Mouse (Mus musculus) heart, embryonic 10.5 days (tissue): Measurements from ENCODE around the gene Fcgr2b. TPM values are rescaled to one million over a fixed set of nuclear protein-coding genes. Genes with fewer than 3 reads are reported as not detected.

Experiments
- polyA plus RNA-seq: library from polyadenylated mRNA; unstranded; fragments of >200 nt; fragmentation: Nextera tagmentation; extraction: Ambion mirVana; gene quantifications from 2 replicates; pipeline ENCODE4 v1.2.1, GENCODE M21; 2016

Gene Fcgr2b
- polyA plus RNA-seq, 1 experiment from 2014 or later = not detected

Other genes starting within 250 kb of the Fcgr2b start
- gene Atf6, start 108.8 kb downstream of the Fcgr2b start, polyA plus RNA-seq = 10.9 and 16.0 TPM in 2 replicates
- 0.67 TPM in 1 of 2 replicates, not detected in the other for gene Gm26620, start 91.5 kb downstream of the Fcgr2b start, polyA plus RNA-seq
- gene Dusp12, start 91.0 kb downstream of the Fcgr2b start, polyA plus RNA-seq = 28.9 and 37.9 TPM in 2 replicates
- gene Fcrlb, start 63.6 kb downstream of the Fcgr2b start, polyA plus RNA-seq = not detected in 2 replicates
- 0.08 TPM in 1 of 2 replicates, not detected in the other for gene Fcrla, start 49.0 kb downstream of the Fcgr2b start, polyA plus RNA-seq
- 0.14 TPM in 1 of 2 replicates, not detected in the other for gene Fcgr4, start 42.4 kb upstream of the Fcgr2b start, polyA plus RNA-seq
- 1.3 and 4.1 TPM in 2 replicates for gene Fcgr3, start 88.4 kb upstream of the Fcgr2b start, polyA plus RNA-seq
- 1.6 and 3.7 TPM in 2 replicates for gene Cfap126, start 137.4 kb upstream of the Fcgr2b start, polyA plus RNA-seq
- gene Sdhc, start 174.1 kb upstream of the Fcgr2b start, polyA plus RNA-seq = 361 and 463 TPM in 2 replicates
- gene Mpz, start 174.2 kb upstream of the Fcgr2b start, polyA plus RNA-seq = 0.06 and 0.14 TPM in 2 replicates
- 18.0 and 24.4 TPM in 2 replicates for gene Pcp4l1, start 219.7 kb upstream of the Fcgr2b start, polyA plus RNA-seq
- gene Nr1i3, start 237.4 kb upstream of the Fcgr2b start, polyA plus RNA-seq = 0.14 and 0.28 TPM in 2 replicates
- 41.8 and 53.7 TPM in 2 replicates for gene Tomm40l, start 246.0 kb upstream of the Fcgr2b start, polyA plus RNA-seq
- gene Apoa2, start 248.5 kb upstream of the Fcgr2b start, polyA plus RNA-seq = 16.2 and 315 TPM in 2 replicates